1 mouse cellular context compared by ENCODE assay signal in the genomic region with DNA sequence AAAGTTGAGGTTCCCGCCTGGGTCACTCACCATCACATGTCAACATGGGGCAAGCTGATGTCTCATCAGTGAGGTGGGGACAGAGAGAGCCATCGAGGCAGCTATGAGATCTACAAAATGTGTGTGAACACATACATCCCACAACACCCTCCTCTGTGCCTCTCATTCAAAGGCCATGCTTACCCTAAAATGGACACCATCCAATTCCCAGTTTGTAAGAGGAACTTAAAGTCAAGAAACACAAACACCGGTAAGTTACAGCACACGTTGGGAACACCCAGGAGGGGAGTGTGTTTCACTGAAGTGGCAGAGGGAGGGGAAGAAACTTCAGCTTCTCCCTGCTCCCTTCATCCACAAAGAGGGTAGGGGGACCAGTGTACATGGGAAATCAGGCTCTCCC.
TF ChIP-seq lines count a peak whose summit lies in the region.

No protein-coding gene starts in this region.

TF ChIP-seq in CH12.LX, 34 proteins besides CTCF, POLR2A, EP300 and RAD21 (continued from another document):
- TF ChIP-seq E2F4 (IDR thresholded peaks at IDR 0.05; ENCODE audit: insufficient replicate concordance, low read depth, low read length) (no peak), MXI1 (IDR thresholded peaks at IDR 0.05; ENCODE audit: low read depth, low read length) (no peak)
